ENCODE assay signal across 11 mouse cellular contexts in the genomic region with DNA sequence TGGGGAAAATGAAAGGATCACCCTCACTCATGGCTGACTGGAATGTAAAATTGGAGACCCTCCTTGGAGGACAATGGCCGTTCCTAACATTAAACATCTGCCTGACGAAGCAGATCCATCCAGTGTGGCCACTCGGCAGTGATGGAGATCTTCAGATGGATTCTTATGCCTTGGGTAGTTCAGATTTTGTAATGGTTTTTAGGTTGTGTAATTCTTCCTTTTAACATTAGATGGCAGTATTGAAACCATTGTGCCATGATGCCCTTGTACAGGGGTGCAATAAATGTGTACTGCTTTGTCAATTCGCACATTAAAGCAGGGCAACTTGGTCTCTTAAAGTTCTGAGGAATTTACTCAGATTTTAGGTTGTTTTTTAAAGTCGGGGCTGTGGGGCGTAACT. TPM values are rescaled to one million over a fixed set of nuclear protein-coding genes. Genes with fewer than 3 reads are reported as not detected.
DNase-seq lines count a peak whose midpoint lies in the region; ATAC-seq lines count a peak whose summit lies in the region.
"Had no signal": no experiment of that assay in that cellular context is flagged by ENCODE, and none has a peak within 500 bp of the region (broad histone marks: within the 10 kb centered on the region; RNA-seq: fewer than 3 reads in every experiment).

No protein-coding gene starts in this region.

- H3K4me1 ChIP-seq in heart, embryonic 12.5 days (replicated peaks): no peaks in the 10 kb centered on the region
- no peaks in the 10 kb centered on the region for H3K4me1 ChIP-seq in neural tube, embryonic 15.5 days
- H3K4me1 ChIP-seq: embryonic facial prominence, embryonic 15.5 days; lung, embryonic 15.5 days had no signal

- no peaks in the 10 kb centered on the region for H3K27me3 ChIP-seq in heart, embryonic 12.5 days (replicated peaks)
- no peaks in the 10 kb centered on the region for H3K27me3 ChIP-seq in neural tube, embryonic 15.5 days (replicated peaks)
- H3K27me3 ChIP-seq: embryonic facial prominence, embryonic 15.5 days; lung, embryonic 15.5 days had no signal

- no peak for ATAC-seq in heart, embryonic 12.5 days (ENCODE audit: insufficient number of reproducible peaks, low FRiP score)
- peak; percentile 63; the same call in 1 of the 2 replicates for ATAC-seq in megakaryocyte, adult 5-6 weeks (ENCODE audit: poor library complexity, severe bottlenecking)
- no peak; the same call in 1 of the 2 replicates for ATAC-seq in neural tube, embryonic 15.5 days (ENCODE audit: low FRiP score)

- no peak overlapping the region for H3K4me3 ChIP-seq in heart, embryonic 12.5 days
- no peak overlapping the region for H3K4me3 ChIP-seq in neural tube, embryonic 15.5 days (replicated peaks)
- H3K4me3 ChIP-seq: embryonic facial prominence, embryonic 15.5 days; lung, embryonic 15.5 days had no signal

- H3K9ac ChIP-seq in heart, embryonic 12.5 days: no peak overlapping the region
- H3K9ac ChIP-seq in neural tube, embryonic 15.5 days (replicated peaks): no peak overlapping the region
- H3K9ac ChIP-seq: embryonic facial prominence, embryonic 15.5 days; lung, embryonic 15.5 days had no signal

- peaks cover 52% of the 10 kb centered on the region for H3K36me3 ChIP-seq in heart, embryonic 12.5 days
- peaks cover 13% of the 10 kb centered on the region; the same call in 1 of the 2 replicates for H3K36me3 ChIP-seq in neural tube, embryonic 15.5 days

- DNase-seq in heart, adult 11 months: peak; percentile 65
- DNase-seq in A20 (ENCODE audit: low read depth, low spot score) (peak; percentile 52), ZHBTc4 (ENCODE audit: low read depth, low spot score) (peak; percentile 46)
- no peak for DNase-seq in ovary, postnatal 10 days (ENCODE audit: low spot score)
- DNase-seq in thymus, postnatal 25 days: no peak
- DNase-seq: kidney, adult 2 months had no signal

- H3K9me3 ChIP-seq in heart, embryonic 12.5 days (replicated peaks): no peaks in the 10 kb centered on the region
- H3K9me3 ChIP-seq in neural tube, embryonic 15.5 days (replicated peaks): no peaks in the 10 kb centered on the region
- H3K9me3 ChIP-seq: embryonic facial prominence, embryonic 15.5 days; lung, embryonic 15.5 days had no signal

- no peak overlapping the region for H3K27ac ChIP-seq in heart, embryonic 12.5 days (ENCODE audit: poor library complexity, severe bottlenecking)
- H3K27ac ChIP-seq in neural tube, embryonic 15.5 days (replicated peaks): no peak overlapping the region
- H3K27ac ChIP-seq: embryonic facial prominence, embryonic 15.5 days; lung, embryonic 15.5 days had no signal

- no peak overlapping the region for H3K4me2 ChIP-seq in heart, embryonic 12.5 days
- H3K4me2 ChIP-seq in neural tube, embryonic 15.5 days: no peak overlapping the region
- H3K4me2 ChIP-seq: embryonic facial prominence, embryonic 15.5 days; lung, embryonic 15.5 days had no signal

- WGBS in heart, embryonic 12.5 days: 83% methylated on average over 6 of the region's 6 CpGs
- 86% methylated on average over 6 of the region's 6 CpGs for WGBS in neural tube, embryonic 15.5 days

RNA-seq across cellular contexts. Expression of gene Minpp1, which starts 15.8 kb away (rescaled TPM):
- 79.3 and 81.1 TPM in 2 replicates for polyA plus RNA-seq in heart, embryonic 12.5 days (2016; fragmentation: Nextera tagmentation; extraction: Ambion mirVana)
- total RNA-seq in megakaryocyte, adult 5-6 weeks (2015): 23.5 and 27.5 TPM in 2 replicates
- 28.2 and 28.5 TPM in 2 replicates for total RNA-seq in megakaryocyte, adult 5-6 weeks (2017)
- polyA plus RNA-seq in neural tube, embryonic 15.5 days (2015; fragmentation: Nextera tagmentation; extraction: Ambion mirVana): 58.4 and 62.0 TPM in 2 replicates

RNA-seq across cellular contexts. Expression of gene Rpl9-ps6, which starts 35.0 kb away (rescaled TPM):
- 57.6 and 60.3 TPM in 2 replicates for polyA plus RNA-seq in heart, embryonic 12.5 days (2016; fragmentation: Nextera tagmentation; extraction: Ambion mirVana)
- total RNA-seq in megakaryocyte, adult 5-6 weeks (2015): 134 and 153 TPM in 2 replicates
- 50.9 and 68.5 TPM in 2 replicates for total RNA-seq in megakaryocyte, adult 5-6 weeks (2017)
- polyA plus RNA-seq in neural tube, embryonic 15.5 days (2015; fragmentation: Nextera tagmentation; extraction: Ambion mirVana): 49.6 and 63.2 TPM in 2 replicates

Comparison
In these comparisons a context has a peak if more than half of its experiments do, and no peak if none do; other contexts are left out.
1. DNase-seq: peak in heart, adult 11 months (single experiment), A20 (single experiment) and ZHBTc4 (single experiment); none in ovary, postnatal 10 days (single experiment) and thymus, postnatal 25 days (single experiment).